Mouse (Mus musculus): Measurements from ENCODE around the gene Otop1. TPM values are rescaled to one million over a fixed set of nuclear protein-coding genes. Genes with fewer than 3 reads are reported as not detected.

The Otop1 gene
- polyA plus RNA-seq, 1 experiment = not detected

GRCm38 (mm10) chr5:38255644-38256043 lies 20.1 kb upstream of the Otop1 start:
- H3K27ac ChIP-seq (ENCODE audit: insufficient read depth, low read depth, low read length) = no peak overlapping the region
- no peak overlapping the region for H3K4me3 ChIP-seq (ENCODE audit: low read depth, low read length)
- H3K36me3 ChIP-seq (ENCODE audit: control insufficient read depth, insufficient read depth, low read length) = no peaks in the 10 kb centered on the region
- WGBS = 69% methylated on average over 3 of the region's 3 CpGs
- no peaks in the 10 kb centered on the region for H3K4me1 ChIP-seq (ENCODE audit: control insufficient read depth, insufficient read depth, insufficient read length, low read length)
- TF ChIP-seq CTCF (IDR thresholded peaks at IDR 0.05; ENCODE audit: extremely low read depth, insufficient read length, insufficient replicate concordance, low read depth, low read length) (no peak), POLR2A (IDR thresholded peaks at IDR 0.05; ENCODE audit: low read depth, low read length) (no peak)
- H3K27me3 ChIP-seq (ENCODE audit: control insufficient read depth, insufficient read depth, low read length) = no peaks in the 10 kb centered on the region

- Histone ChIP-seq H3K36me3 (ENCODE audit: control insufficient read depth, insufficient read depth, low read length) (no peaks in the 10 kb centered on the region), H3K27ac (ENCODE audit: insufficient read depth, low read depth, low read length) (no peak overlapping the region), H3K4me3 (ENCODE audit: low read depth, low read length) (no peak overlapping the region), H3K27me3 (ENCODE audit: control insufficient read depth, insufficient read depth, low read length) (no peaks in the 10 kb centered on the region), H3K4me1 (ENCODE audit: control insufficient read depth, insufficient read depth, insufficient read length, low read length) (no peaks in the 10 kb centered on the region)
- WGBS = 80% methylated on average over 1 of the region's 1 CpGs
- no peak for TF ChIP-seq CTCF (IDR thresholded peaks at IDR 0.05; ENCODE audit: extremely low read depth, insufficient read length, insufficient replicate concordance, low read depth, low read length)
- no peak for TF ChIP-seq POLR2A (IDR thresholded peaks at IDR 0.05; ENCODE audit: low read depth, low read length)
These were observed 19.2 kb upstream of the Otop1 start for GRCm38 (mm10) chr5:38256551-38256950.

- 85% methylated on average over 8 of the region's 8 CpGs for WGBS
- no peak for TF ChIP-seq POLR2A (IDR thresholded peaks at IDR 0.05; ENCODE audit: low read depth, low read length)
- no peak for TF ChIP-seq CTCF (IDR thresholded peaks at IDR 0.05; ENCODE audit: extremely low read depth, insufficient read length, insufficient replicate concordance, low read depth, low read length)
These were observed 17.6 kb upstream of the Otop1 start for GRCm38 (mm10) chr5:38258034-38258772.

GRCm38 (mm10) chr5:38258773-38259146 lies 17.0 kb upstream of the Otop1 start:
- WGBS = 89% methylated on average over 5 of the region's 5 CpGs
- Histone ChIP-seq H3K27ac (ENCODE audit: insufficient read depth, low read depth, low read length) (no peak overlapping the region), H3K4me1 (ENCODE audit: control insufficient read depth, insufficient read depth, insufficient read length, low read length) (no peaks in the 10 kb centered on the region), H3K27me3 (ENCODE audit: control insufficient read depth, insufficient read depth, low read length) (no peaks in the 10 kb centered on the region), H3K36me3 (ENCODE audit: control insufficient read depth, insufficient read depth, low read length) (peaks cover 13% of the 10 kb centered on the region), H3K4me3 (ENCODE audit: low read depth, low read length) (no peak overlapping the region)
- TF ChIP-seq POLR2A (IDR thresholded peaks at IDR 0.05; ENCODE audit: low read depth, low read length) = no peak
- TF ChIP-seq CTCF (IDR thresholded peaks at IDR 0.05; ENCODE audit: extremely low read depth, insufficient read length, insufficient replicate concordance, low read depth, low read length) = no peak

More at GRCm38 (mm10) chr5:38258034-38258772, 17.6 kb upstream of the Otop1 start:
- H3K27ac ChIP-seq (ENCODE audit: insufficient read depth, low read depth, low read length) = no peak overlapping the region
- no peaks in the 10 kb centered on the region for H3K4me1 ChIP-seq (ENCODE audit: control insufficient read depth, insufficient read depth, insufficient read length, low read length)
- H3K4me3 ChIP-seq (ENCODE audit: low read depth, low read length) = no peak overlapping the region
- H3K36me3 ChIP-seq (ENCODE audit: control insufficient read depth, insufficient read depth, low read length) = peaks cover 7% of the 10 kb centered on the region
- no peaks in the 10 kb centered on the region for H3K27me3 ChIP-seq (ENCODE audit: control insufficient read depth, insufficient read depth, low read length)

- Histone ChIP-seq H3K4me1 (ENCODE audit: control insufficient read depth, insufficient read depth, insufficient read length, low read length) (no peaks in the 10 kb centered on the region), H3K27me3 (ENCODE audit: control insufficient read depth, insufficient read depth, low read length) (no peaks in the 10 kb centered on the region), H3K27ac (ENCODE audit: insufficient read depth, low read depth, low read length) (peak overlapping the region; percentile 72), H3K36me3 (ENCODE audit: control insufficient read depth, insufficient read depth, low read length) (peaks cover 19% of the 10 kb centered on the region), H3K4me3 (ENCODE audit: low read depth, low read length) (peak overlapping the region; percentile 85)
- TF ChIP-seq CTCF (IDR thresholded peaks at IDR 0.05; ENCODE audit: extremely low read depth, insufficient read length, insufficient replicate concordance, low read depth, low read length) (no peak), POLR2A (IDR thresholded peaks at IDR 0.05; ENCODE audit: low read depth, low read length) (no peak)
- 38% methylated on average over 9 of the region's 9 CpGs for WGBS
These were observed 16.2 kb upstream of the Otop1 start for GRCm38 (mm10) chr5:38259455-38260106.

GRCm38 (mm10) chr5:38260107-38260682 lies 15.6 kb upstream of the Otop1 start, which contains the start of gene Tmem128:
Gene Tmem128 (plus strand): TSS chr5:38260185.
- Histone ChIP-seq H3K27me3 (ENCODE audit: control insufficient read depth, insufficient read depth, low read length) (no peaks in the 10 kb centered on the region), H3K4me3 (ENCODE audit: low read depth, low read length) (peak within 1 kb of the TSS; percentile 85), H3K4me1 (ENCODE audit: control insufficient read depth, insufficient read depth, insufficient read length, low read length) (no peaks in the 10 kb centered on the region), H3K27ac (ENCODE audit: insufficient read depth, low read depth, low read length) (peak within 1 kb of the TSS; percentile 72), H3K36me3 (ENCODE audit: control insufficient read depth, insufficient read depth, low read length) (peaks cover 26% of the 10 kb centered on the region)
- WGBS = under 1% methylated on average over 40 of the region's 40 CpGs
- TF ChIP-seq CTCF (IDR thresholded peaks at IDR 0.05; ENCODE audit: extremely low read depth, insufficient read length, insufficient replicate concordance, low read depth, low read length) (no peak), POLR2A (IDR thresholded peaks at IDR 0.05; ENCODE audit: low read depth, low read length) (peak; percentile 88)

- peaks cover 3% of the 10 kb centered on the region; the same call in 1 of the 2 replicates for H3K4me1 ChIP-seq (ENCODE audit: control insufficient read depth, insufficient read depth, insufficient read length, low read length)
- TF ChIP-seq CTCF (IDR thresholded peaks at IDR 0.05; ENCODE audit: extremely low read depth, insufficient read length, insufficient replicate concordance, low read depth, low read length) (no peak), POLR2A (IDR thresholded peaks at IDR 0.05; ENCODE audit: low read depth, low read length) (no peak)
These were observed 4.8 kb upstream of the Otop1 start for GRCm38 (mm10) chr5:38270942-38271341.

More at GRCm38 (mm10) chr5:38270942-38271341, 4.8 kb upstream of the Otop1 start:
- no peak overlapping the region for H3K27ac ChIP-seq (ENCODE audit: insufficient read depth, low read depth, low read length)
- H3K36me3 ChIP-seq (ENCODE audit: control insufficient read depth, insufficient read depth, low read length) = peaks cover 34% of the 10 kb centered on the region
- 0 out of 2 replicates have a peak, but pooled peaks cover 5% of the 10 kb centered on the region for H3K27me3 ChIP-seq (ENCODE audit: control insufficient read depth, insufficient read depth, low read length)
- no peak overlapping the region for H3K4me3 ChIP-seq (ENCODE audit: low read depth, low read length)
- 90% methylated on average over 3 of the region's 3 CpGs for WGBS

Data from small intestine, adult 2 months (tissue).